Mouse (Mus musculus): ENCODE measurements at regions not wholly inside any gene's neighbourhood (a gene's known extent, or its start where the extent isn't known, plus 50 kb on each side); places are given as distances from the start of the nearest gene placed in this dataset.

- DNase-seq (ENCODE audit: low spot score): no peak
Observed at GRCm38 (mm10) chr12:70589315-70589742, 136.4 kb downstream of the Tmx1 start.

GRCm38 (mm10) chr12:70590456-70591050, 137.7 kb downstream of the Tmx1 start:
- DNase-seq (ENCODE audit: low spot score): no peak

DNA sequence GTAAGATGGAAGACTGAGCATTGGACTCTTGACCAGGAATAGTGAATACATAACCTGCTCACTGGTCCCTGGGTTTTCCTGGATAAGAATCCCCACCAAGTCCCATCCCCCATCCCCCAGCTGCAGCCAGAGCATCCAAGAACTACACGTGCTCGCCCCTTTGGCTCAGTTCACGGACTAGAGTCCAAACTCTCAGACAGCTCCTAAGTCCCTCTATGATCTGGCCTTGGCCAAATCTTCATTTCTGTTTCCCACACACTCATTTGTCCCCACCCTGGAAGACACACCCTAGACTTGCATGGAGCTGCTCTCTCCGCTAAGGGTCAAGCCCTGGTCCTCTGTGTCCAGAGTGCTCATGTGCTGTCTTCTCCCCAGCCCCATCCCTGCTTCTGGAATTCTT, 139.9 kb downstream of the Tmx1 start:
- no peak for DNase-seq (ENCODE audit: low spot score)

DNA sequence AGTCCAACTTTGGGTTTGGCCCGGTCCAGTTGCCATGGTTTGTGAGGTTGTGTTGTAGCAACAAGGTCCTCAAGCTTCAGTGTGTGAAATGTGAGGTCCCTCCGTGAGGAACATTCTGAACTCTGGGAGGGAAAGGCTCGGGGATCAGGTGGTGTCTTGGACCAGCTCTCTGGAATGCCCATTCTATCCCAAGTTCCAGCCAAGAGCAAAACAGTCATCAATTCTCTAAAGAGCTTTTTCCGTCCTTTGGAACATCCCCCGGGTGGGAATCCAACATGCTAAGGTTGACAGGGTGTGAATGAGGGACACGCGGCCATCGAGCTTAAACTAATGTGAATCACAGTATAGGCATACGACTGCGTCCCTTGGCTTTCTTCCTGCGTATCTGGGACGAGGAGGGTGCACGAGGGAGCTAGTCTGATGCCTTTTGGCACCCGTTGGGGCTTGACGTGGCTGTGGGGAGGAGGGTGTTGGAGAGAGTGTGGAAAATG, 145.4 kb downstream of the Tmx1 start:
- DNase-seq (ENCODE audit: low spot score): no peak

GRCm38 (mm10) chr12:70599731-70600130, 146.8 kb downstream of the Tmx1 start:
- DNase-seq (ENCODE audit: low spot score): no peak

- DNase-seq (ENCODE audit: low spot score): no peak
Observed at GRCm38 (mm10) chr12:70603869-70604268, 151.0 kb downstream of the Tmx1 start.

GRCm38 (mm10) chr12:70608672-70609071, 155.8 kb downstream of the Tmx1 start:
- DNase-seq (ENCODE audit: low spot score): no peak

- no peak for DNase-seq (ENCODE audit: low spot score)
Observed at GRCm38 (mm10) chr12:70609116-70609871, 156.4 kb downstream of the Tmx1 start.

GRCm38 (mm10) chr12:70611891-70612290, 159.0 kb downstream of the Tmx1 start:
- DNase-seq (ENCODE audit: low spot score): no peak

DNA sequence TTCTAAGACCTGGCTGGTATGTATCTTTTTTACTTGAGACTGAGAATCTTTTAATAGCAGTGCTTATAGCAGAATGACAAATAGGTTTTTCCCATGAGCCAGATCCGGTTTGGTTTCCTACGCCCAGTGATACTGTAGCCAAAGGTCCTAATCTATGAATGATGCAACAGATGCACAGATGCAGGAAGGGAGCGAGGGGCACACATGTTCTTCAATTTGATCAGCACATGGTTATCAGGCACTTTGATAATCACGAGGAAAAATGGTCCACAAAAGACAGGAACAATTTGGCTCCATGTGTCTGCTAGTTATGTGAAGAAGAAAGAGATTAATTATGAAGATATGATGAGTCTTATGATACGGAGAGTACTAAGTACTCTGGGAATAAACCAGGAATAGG, 160.3 kb downstream of the Tmx1 start:
- no peak for DNase-seq (ENCODE audit: low spot score)

DNA sequence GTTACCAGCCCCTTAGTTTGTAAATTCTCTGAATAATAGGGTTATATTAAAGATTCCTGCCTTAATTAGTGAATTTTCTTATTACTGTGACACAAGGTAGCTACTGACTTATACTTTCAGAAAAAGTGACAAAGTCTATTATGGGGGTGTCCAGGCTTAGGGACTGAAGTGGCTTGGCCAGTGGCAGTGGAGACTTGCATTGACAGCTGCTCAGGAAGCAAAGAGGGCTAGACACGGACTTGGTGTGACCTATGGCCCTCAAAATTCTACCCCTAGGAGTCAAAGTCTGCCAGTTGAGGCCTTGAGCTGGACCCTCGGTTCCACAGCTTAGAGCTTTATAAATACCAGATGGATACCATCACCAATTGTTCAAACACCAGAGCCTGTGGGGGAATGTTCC, 161.2 kb downstream of the Tmx1 start:
- no peak for DNase-seq (ENCODE audit: low spot score)

DNA sequence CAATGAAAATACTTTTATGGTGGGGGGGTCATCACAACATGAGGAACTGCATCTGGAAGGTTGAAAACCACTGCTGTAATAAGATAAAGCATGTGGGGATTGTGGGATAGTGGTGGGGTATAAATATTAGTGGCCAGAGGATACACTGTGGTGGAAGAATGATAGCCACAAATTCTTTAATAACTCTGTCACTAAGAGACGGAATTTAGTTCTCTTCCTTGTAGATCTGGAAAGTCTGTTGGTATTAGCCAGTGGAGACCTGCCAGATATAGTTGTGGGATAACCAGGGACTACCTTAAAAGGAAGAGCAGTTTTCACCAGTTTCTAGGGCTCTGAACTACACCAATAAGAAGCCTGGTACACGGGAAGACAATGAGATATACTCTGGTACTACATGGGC, 161.8 kb downstream of the Tmx1 start:
- DNase-seq (ENCODE audit: low spot score): no peak

GRCm38 (mm10) chr12:70615123-70615522, 162.2 kb downstream of the Tmx1 start:
- DNase-seq (ENCODE audit: low spot score): no peak

GRCm38 (mm10) chr12:70616049-70616448, 163.2 kb downstream of the Tmx1 start:
- no peak for DNase-seq (ENCODE audit: low spot score)

- no peak for DNase-seq (ENCODE audit: low spot score)
Observed at GRCm38 (mm10) chr12:70616487-70616886, 163.6 kb downstream of the Tmx1 start.

DNA sequence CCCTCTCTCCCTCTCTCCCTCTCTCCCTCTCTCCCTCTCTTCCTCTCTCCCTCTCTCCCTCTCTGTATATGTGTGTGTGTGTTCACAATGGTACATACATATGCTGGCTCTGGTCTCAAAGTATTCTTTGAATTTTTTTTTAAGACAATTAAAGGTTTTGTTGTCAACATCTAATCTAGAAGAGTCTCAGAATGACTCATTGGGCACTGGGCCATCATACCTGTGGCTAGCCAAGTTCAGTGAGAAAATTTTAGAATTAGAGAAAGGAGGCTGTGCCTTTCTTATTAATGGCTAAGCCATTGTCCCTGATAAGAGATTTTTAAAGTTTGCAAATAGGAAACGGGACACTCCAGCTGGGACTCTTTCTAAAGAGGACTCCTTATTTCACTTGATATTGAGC, 164.1 kb downstream of the Tmx1 start:
- no peak for DNase-seq (ENCODE audit: low spot score)

GRCm38 (mm10) chr12:70617979-70618378, 165.1 kb downstream of the Tmx1 start:
- no peak for DNase-seq (ENCODE audit: low spot score)

DNA sequence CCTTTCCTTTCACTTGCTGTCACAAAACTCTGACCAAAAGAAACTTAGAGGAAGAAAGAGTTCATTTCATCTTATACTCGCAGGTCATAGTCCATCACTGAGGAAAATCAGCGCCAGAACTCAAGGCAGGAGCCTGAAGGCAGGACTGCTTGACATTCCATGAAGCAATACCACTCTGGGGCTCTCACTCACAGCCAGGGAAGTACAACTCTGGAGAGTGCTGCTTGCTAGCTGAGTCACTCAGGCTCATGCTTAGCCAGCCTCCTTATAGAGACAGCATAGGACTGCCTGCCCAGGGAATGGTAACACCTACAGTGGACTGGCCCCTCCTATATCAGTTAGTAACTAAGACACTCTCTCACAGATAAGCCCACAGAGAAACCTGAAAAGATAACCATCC, 166.5 kb downstream of the Tmx1 start:
- no peak for DNase-seq (ENCODE audit: low spot score)

- no peak for DNase-seq (ENCODE audit: low spot score)
Observed at GRCm38 (mm10) chr12:70622019-70622418, 169.1 kb downstream of the Tmx1 start.

- no peak for DNase-seq (ENCODE audit: low spot score)
Observed at GRCm38 (mm10) chr12:70624298-70624980, 171.5 kb downstream of the Tmx1 start.

- DNase-seq (ENCODE audit: low spot score): no peak
Observed at GRCm38 (mm10) chr12:70627638-70628037, 174.7 kb downstream of the Tmx1 start.

- DNase-seq (ENCODE audit: low spot score): no peak
Observed at GRCm38 (mm10) chr12:70628384-70629365, 175.8 kb downstream of the Tmx1 start.

Measured in ovary, postnatal 14 days (tissue).